Mouse (Mus musculus) midbrain, postnatal 0 days (tissue): ENCODE measurements around the gene Glod5. TPM values are rescaled to one million over a fixed set of nuclear protein-coding genes. Genes with fewer than 3 reads are reported as not detected.

Experiments used
- ATAC-seq: fragments of 200-750 bp; cut with Nextera tagmentation; 2 replicates; pipeline ENCODE4 v1.8.0; 2017; ENCODE audit warnings: moderate number of reproducible peaks, mild to moderate bottlenecking, moderate TSS enrichment, moderate library complexity; ENCODE audit not compliant: low FRiP score
- DNase-seq: peaks from one replicate; pipeline ENCODE4 v3.0.0-alpha.2; 2015; ENCODE audit warnings: low spot score
- H3K27ac ChIP-seq: fragments of 300-500 bp; sonication (generic); 2 replicates; pipeline ENCODE4 v1.5.1; 2014; ENCODE audit warnings: low read depth, mild to moderate bottlenecking, low read length, mixed read lengths
- H3K27me3 ChIP-seq: fragments of 300-500 bp; sonication (generic); 2 replicates; pipeline ENCODE4 v1.6.1; 2014; ENCODE audit warnings: low read length, control low read depth, mixed read lengths; ENCODE audit not compliant: insufficient read depth
- H3K36me3 ChIP-seq: fragments of 300-500 bp; sonication (generic); 2 replicates; pipeline ENCODE4 v1.6.1; 2014; ENCODE audit warnings: low read length, control low read depth, mixed read lengths; ENCODE audit not compliant: insufficient read depth
- H3K4me1 ChIP-seq: fragments of 300-500 bp; sonication (generic); 2 replicates; pipeline ENCODE4 v1.6.1; 2014; ENCODE audit warnings: mild to moderate bottlenecking, control low read depth, antibody characterized with exemption, low read length, mixed read lengths; ENCODE audit not compliant: insufficient read depth
- H3K4me2 ChIP-seq: fragments of 300-500 bp; sonication (generic); 2 replicates; pipeline ENCODE4 v1.6.1; 2014; ENCODE audit warnings: low read depth, mild to moderate bottlenecking, low read length, mixed read lengths; ENCODE audit not compliant: poor library complexity, severe bottlenecking
- H3K4me3 ChIP-seq: fragments of 300-500 bp; sonication (generic); 2 replicates; pipeline ENCODE4 v1.5.1; 2014; ENCODE audit warnings: low read depth, mild to moderate bottlenecking, low read length, moderate library complexity
- H3K9ac ChIP-seq: fragments of 300-500 bp; sonication (generic); replicated peaks from 2 replicates; pipeline ENCODE4 v1.6.1; 2014; ENCODE audit warnings: mild to moderate bottlenecking, low read length, moderate library complexity, mixed read lengths; ENCODE audit not compliant: poor library complexity, severe bottlenecking
- H3K9me3 ChIP-seq: fragments of 300-500 bp; sonication (generic); 2 replicates; pipeline ENCODE4 v1.6.1; 2016; ENCODE audit warnings: low read length, control low read depth
- CTCF ChIP-seq: IDR thresholded peaks from 2 replicates; pipeline ENCODE4 v1.5.1; 2016; ENCODE audit warnings: antibody characterized with exemption, mild to moderate bottlenecking
- WGBS: fragments of 180-500 bp; shearing (Covaris S2); extraction: QIAGEN DNeasy Blood & Tissue Kit; methylation state at CpG from one replicate; pipeline ENCODE4 v1.1.7; 2014; 5-methylcytosine and 5-hydroxymethylcytosine counted together
- polyA plus RNA-seq: library from polyadenylated mRNA; unstranded; fragments of >200 nt; fragmentation: Nextera tagmentation; extraction: Ambion mirVana; gene quantifications from 2 replicates; pipeline ENCODE4 v1.2.1, GENCODE M21; 2015
- total RNA-seq: library from RNA; depleted of rRNA; stranded (reverse); fragments of >200 nt; gene quantifications from 2 replicates; pipeline ENCODE4 v1.2.3, GENCODE M21; 2014

Glod5 gene
- total and polyA plus RNA-seq, 2 experiments from 2014 or later, result 0.81 to 2.4 TPM

DNA sequence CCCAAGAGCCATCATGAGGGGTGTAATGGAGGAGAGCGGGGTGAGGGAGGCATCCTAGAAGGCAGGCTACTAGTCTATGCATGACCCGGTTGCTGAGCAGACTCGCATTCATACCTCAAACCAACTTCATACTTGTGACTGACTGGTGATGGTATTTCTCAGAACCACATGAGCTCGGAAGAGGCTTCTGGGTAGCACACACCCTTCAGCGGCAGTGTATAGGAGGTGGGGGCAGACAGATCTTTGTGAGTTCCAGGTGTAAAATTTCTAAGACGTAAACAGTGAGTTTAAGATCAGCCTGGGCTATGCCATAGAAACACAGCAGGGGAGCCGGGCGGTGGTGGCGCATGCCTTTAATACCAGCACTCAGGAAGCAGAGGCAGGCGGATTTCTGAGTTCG, 40.4 kb downstream of the Glod5 start, which contains the start of gene Gata1:
Gene Gata1, minus strand, starts transcription at position 180 of the 400 bp plus-strand sequence.
- no peaks in the 10 kb centered on the region for H3K36me3 ChIP-seq
- no peak for DNase-seq
- no peaks in the 10 kb centered on the region for H3K27me3 ChIP-seq
- no peak for TF ChIP-seq CTCF
- H3K9me3 ChIP-seq, result no peaks in the 10 kb centered on the region
- no peak within 1 kb of the TSS for H3K4me2 ChIP-seq
- 92% methylated on average over 11 of the region's 11 CpGs for WGBS
- H3K27ac ChIP-seq, result no peak within 1 kb of the TSS
- ATAC-seq, result no peak
- no peak within 1 kb of the TSS for H3K9ac ChIP-seq
- no peaks in the 10 kb centered on the region for H3K4me1 ChIP-seq
- H3K4me3 ChIP-seq, result no peak within 1 kb of the TSS

DNA sequence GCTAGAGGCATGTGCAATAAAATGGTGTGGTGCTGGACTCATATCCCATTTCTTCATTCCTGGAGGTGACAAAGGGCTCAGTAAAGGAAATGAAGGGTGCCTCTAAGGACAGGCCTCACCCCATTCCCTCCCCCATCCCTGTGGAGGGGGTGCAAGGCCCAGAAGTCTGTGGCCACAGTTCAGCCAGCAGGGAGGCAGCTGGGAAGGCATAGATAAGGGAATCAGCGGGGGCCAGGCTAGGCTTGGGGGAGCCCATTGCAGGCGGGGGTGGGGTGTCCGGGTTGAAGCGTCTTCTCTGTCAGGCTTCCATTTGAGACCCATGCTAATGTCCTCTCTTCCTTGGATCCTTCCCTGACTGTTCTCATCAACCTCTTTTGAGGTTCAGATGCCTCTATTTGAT, 47.0 kb downstream of the Glod5 start:
- 63% methylated on average over 4 of the region's 4 CpGs for WGBS
- no peak overlapping the region for H3K9ac ChIP-seq
- H3K4me1 ChIP-seq, result no peaks in the 10 kb centered on the region
- no peaks in the 10 kb centered on the region for H3K9me3 ChIP-seq
- no peak for ATAC-seq
- no peak overlapping the region for H3K4me2 ChIP-seq
- H3K27ac ChIP-seq, result no peak overlapping the region
- no peaks in the 10 kb centered on the region for H3K27me3 ChIP-seq
- DNase-seq, result no peak
- no peaks in the 10 kb centered on the region for H3K36me3 ChIP-seq
- no peak for TF ChIP-seq CTCF
- H3K4me3 ChIP-seq, result no peak overlapping the region

DNA sequence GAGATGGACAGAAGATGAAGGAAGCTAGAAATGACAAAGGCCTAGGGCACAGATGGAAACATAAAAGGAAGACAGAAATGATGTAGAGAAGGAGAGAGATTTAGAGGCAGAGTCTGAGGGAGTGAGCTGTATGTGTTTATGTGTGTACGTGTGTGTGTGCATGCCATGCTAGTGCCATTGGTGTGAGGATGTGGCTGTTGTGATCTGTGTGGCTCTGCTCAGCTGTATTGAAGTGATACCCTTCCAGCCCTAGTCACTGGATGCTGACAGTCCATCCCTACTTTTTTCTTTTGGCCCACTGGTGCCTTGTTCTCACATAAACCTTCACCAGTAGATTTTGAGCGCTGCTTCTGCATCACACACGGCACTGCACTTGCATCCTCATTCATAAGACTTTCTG, 49.4 kb downstream of the Glod5 start:
- H3K36me3 ChIP-seq, result no peaks in the 10 kb centered on the region
- TF ChIP-seq CTCF, result no peak
- no peak overlapping the region for H3K4me3 ChIP-seq
- no peak overlapping the region for H3K27ac ChIP-seq
- H3K27me3 ChIP-seq, result no peaks in the 10 kb centered on the region
- H3K4me1 ChIP-seq, result no peaks in the 10 kb centered on the region
- DNase-seq (no peak), ATAC-seq (no peak)
- no peaks in the 10 kb centered on the region for H3K9me3 ChIP-seq
- H3K9ac ChIP-seq, result no peak overlapping the region
- WGBS, result 91% methylated on average over 3 of the region's 3 CpGs
- no peak overlapping the region for H3K4me2 ChIP-seq

DNA sequence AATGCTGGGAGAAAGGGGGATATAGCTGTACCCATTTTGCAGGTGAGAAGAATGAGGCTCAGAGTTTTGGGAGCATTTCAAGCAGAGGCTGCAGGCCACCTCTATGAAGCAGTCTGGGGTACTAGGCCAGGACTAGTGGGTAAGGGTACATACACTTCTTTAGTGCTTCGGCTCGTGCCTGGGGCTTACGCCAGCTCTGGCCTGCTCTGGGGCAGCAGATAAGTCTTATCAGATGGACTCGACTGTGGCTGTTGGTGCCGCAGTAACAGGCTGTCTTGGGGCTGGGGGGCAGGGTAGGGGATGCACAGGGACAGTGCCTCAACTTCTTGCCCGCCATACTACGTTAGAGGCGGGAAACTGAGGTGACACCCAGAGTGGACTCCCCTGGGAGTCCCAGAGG, 50.1 kb downstream of the Glod5 start:
- H3K4me3 ChIP-seq, result no peak overlapping the region
- no peak overlapping the region for H3K27ac ChIP-seq
- no peaks in the 10 kb centered on the region for H3K36me3 ChIP-seq
- H3K9ac ChIP-seq, result no peak overlapping the region
- H3K9me3 ChIP-seq, result no peaks in the 10 kb centered on the region
- WGBS, result 78% methylated on average over 8 of the region's 8 CpGs
- H3K4me2 ChIP-seq, result no peak overlapping the region
- no peaks in the 10 kb centered on the region for H3K4me1 ChIP-seq
- ATAC-seq (no peak), DNase-seq (no peak)
- no peaks in the 10 kb centered on the region for H3K27me3 ChIP-seq
- TF ChIP-seq CTCF, result no peak

DNA sequence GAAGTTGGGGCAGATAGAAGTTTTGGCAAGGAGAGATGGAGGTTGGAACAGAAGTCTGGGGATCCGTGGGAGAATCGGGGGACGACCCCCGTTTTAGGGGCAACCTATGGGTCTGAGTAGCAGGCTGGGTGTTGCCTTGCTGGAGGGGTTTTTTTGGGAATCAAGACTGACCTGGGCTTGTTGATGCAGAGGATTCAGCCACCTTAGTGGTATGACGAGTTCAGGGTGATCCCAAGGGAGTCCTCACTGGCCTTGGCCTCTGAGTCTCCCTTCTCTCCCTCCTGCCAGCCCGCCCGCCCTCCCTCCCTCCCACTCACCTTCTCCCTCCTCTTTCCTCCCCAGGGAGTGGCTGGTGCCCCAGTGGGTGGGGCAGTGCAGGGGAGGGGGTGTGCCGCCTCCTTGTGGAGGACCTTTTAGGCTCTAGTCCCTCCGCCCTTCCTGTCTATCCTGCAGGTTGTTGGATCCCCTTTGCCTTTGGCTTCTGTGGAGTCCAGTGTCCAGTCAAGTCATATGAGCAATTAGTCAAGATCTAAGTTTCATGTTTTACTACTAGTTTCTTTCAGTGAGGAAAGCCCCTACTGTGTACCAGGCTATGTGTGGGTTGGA, 50.6 kb downstream of the Glod5 start:
- ATAC-seq, result no peak

DNA sequence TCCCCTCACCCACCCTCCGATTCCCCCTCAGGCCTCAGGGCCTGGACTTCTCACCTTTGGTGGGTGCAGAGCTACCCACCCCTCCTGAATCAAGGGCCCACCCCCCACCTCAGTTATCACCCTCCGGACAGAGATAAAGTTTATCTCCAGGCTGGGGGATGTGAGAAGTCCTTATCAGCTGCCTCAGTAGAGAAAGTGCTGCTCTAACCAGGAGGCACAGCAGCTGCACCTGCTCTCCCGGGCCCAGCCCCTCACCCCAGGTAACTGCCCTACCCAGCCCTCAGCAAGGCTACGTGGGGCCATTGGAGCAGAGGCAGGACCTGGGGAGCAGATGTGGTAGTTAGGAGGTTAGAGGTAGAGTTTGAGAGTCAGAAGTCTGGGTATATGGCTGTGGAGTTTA, 52.1 kb downstream of the Glod5 start:
- no peaks in the 10 kb centered on the region for H3K36me3 ChIP-seq
- WGBS, result 77% methylated on average over 4 of the region's 4 CpGs
- ATAC-seq (no peak), DNase-seq (no peak)
- H3K27ac ChIP-seq, result no peak overlapping the region
- H3K9ac ChIP-seq, result no peak overlapping the region
- no peaks in the 10 kb centered on the region for H3K4me1 ChIP-seq
- no peaks in the 10 kb centered on the region for H3K27me3 ChIP-seq
- no peak overlapping the region for H3K4me2 ChIP-seq
- no peak for TF ChIP-seq CTCF
- no peaks in the 10 kb centered on the region for H3K9me3 ChIP-seq
- H3K4me3 ChIP-seq, result no peak overlapping the region

More for the DNA sequence above, 50.6 kb downstream of the Glod5 start:
- H3K27ac ChIP-seq, result no peak overlapping the region
- no peaks in the 10 kb centered on the region for H3K4me1 ChIP-seq
- TF ChIP-seq CTCF, result no peak
- H3K9me3 ChIP-seq, result no peaks in the 10 kb centered on the region
- H3K4me2 ChIP-seq, result no peak overlapping the region
- no peak overlapping the region for H3K9ac ChIP-seq
- no peak for DNase-seq
- H3K4me3 ChIP-seq, result no peak overlapping the region
- no peaks in the 10 kb centered on the region for H3K36me3 ChIP-seq
- 85% methylated on average over 8 of the region's 9 CpGs for WGBS
- no peaks in the 10 kb centered on the region for H3K27me3 ChIP-seq
